Mouse (Mus musculus): ENCODE results near the gene Lbr.

DNA sequence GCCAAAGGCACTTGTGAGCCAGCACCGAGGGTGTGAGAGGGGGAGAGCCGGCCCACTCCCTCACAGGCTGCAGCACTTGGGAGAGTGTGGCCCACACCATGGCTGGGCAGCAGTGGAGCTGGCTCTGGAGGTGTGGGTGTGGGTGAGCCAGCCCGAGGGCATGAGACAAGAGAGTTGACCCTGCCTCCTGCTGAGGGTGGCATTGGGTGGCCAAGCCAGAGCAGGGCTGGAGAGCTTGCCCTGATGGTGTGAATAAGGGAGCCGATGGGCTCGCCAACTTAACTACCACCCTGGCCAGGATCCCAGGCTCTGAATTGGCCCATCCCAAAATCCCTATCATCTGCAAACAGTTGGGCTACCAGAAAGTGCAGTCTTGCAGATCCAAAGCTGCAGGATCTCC lies 35.6 kb upstream of the Lbr start:
- TF ChIP-seq CTCF (conservative IDR thresholded peaks at IDR 0.05; ENCODE audit: low read length) (no peak), POU5F1 (IDR thresholded peaks at IDR 0.05; ENCODE audit: borderline replicate concordance, low read length) (no peak)

All from E14TG2a.4 (cell line).